Mouse (Mus musculus): Measurements from ENCODE around the gene Prune2.

Prune2 gene

GRCm38 (mm10) chr19:17264481-17265196, 308.7 kb downstream of the Prune2 start:
- DNase-seq, result no peak

GRCm38 (mm10) chr19:17268669-17269068, 312.8 kb downstream of the Prune2 start:
- no peak for DNase-seq

- DNase-seq, result no peak
Measured at GRCm38 (mm10) chr19:17271179-17271622, 315.3 kb downstream of the Prune2 start.

- DNase-seq, result no peak
Measured at GRCm38 (mm10) chr19:17272988-17273387, 317.1 kb downstream of the Prune2 start.

Data from cerebellum, adult 18-20 months (tissue).